Mouse (Mus musculus) megakaryocyte-erythroid progenitor cell, adult 5-6 weeks (primary cell): ENCODE measurements around the gene Gm5741. TPM values are rescaled to one million over a fixed set of nuclear protein-coding genes. Genes with fewer than 3 reads are reported as not detected.
"Not testable (repeated sequence)": the region's sequence is repeated elsewhere in the genome, so short reads cannot be mapped to it uniquely, and the experiment has no call there.

Experiments
- ATAC-seq: replicated peaks from 2 replicates; pipeline ENCODE4 v1.8.0; 2016; ENCODE audit warnings: mild to moderate bottlenecking, inconsistent platforms; ENCODE audit not compliant: severe bottlenecking, poor library complexity, low FRiP score, low TSS enrichment
- total RNA-seq, 2 experiments: library from RNA; stranded (forward) in 1 of 2; stranded (reverse) in 1 of 2; fragments of 200-1000, 215-1000 nt in 1 of 2; fragments of >200 nt in 1 of 2; fragmentation: Nextera tagmentation in 1 of 2; gene quantifications; 2 replicates each; pipeline ENCODE4 v1.2.3; 2014 to 2017

Gene Gm5741
- not detected in 2 replicates for total RNA-seq (2014; fragmentation: Nextera tagmentation)
- total RNA-seq (2017), result not detected in 2 replicates

DNA sequence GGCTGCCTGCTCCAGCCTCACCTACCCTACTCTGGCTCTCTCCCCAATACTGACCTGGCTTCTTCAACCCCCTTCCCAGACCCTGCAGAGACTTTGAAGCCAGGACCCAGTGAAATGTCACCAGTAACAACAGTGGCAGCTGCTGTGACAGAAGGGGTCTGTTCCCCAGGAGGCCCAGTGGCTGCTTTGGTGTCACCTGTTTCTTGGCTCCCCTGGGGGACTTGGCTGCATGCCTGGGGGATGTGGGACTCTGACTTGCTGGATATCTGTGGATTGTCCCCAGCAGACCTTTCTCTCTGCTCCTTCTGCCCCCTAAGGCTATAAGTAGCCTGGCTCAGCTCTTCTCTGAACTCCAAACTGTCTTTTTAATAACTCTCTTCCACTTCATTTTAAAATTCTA lies at the start of gene Gm5741:
Gm5741 (minus strand) TSS at position 1 of the 400 bp plus-strand sequence.
- no peak for ATAC-seq

DNA sequence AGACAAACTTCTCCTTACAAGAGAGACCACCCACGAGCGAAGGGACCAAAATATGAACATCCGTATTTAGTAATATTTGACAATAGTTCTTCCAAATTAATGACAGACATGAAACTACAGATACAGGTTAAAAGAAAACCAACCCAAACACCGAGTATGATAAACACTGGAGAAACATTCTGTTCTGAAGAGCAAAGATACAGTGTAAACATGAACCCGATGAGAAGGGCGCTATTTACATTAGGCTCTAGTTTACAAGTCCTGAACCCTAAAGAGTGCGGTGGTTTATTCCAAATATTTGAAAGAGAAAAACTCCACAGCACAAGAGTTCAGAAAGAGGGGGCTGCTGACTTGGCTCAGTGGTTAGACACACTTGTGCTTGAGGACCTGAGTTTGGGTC lies 49.2 kb upstream of the Gm5741 start:
- no peak for ATAC-seq

DNA sequence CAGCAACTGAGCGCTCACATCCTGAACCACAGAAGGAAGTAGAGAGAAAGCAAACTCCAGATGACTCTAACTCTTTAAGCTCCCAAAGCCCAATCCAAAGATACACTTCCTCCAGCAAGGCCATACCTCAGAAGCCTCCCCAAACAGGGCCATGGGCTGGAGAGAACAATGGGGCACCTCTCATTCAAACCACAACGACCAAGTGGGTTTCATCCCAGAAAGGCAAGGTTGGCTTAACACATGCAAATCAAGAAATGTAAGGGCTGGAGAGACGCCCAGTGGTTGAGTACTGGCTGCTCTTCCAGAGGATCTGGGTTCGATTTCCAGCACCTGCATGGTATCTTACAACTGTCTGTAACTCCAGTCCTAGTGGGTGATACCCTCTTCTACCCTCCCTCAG lies 47.7 kb upstream of the Gm5741 start:
- ATAC-seq, result no peak

DNA sequence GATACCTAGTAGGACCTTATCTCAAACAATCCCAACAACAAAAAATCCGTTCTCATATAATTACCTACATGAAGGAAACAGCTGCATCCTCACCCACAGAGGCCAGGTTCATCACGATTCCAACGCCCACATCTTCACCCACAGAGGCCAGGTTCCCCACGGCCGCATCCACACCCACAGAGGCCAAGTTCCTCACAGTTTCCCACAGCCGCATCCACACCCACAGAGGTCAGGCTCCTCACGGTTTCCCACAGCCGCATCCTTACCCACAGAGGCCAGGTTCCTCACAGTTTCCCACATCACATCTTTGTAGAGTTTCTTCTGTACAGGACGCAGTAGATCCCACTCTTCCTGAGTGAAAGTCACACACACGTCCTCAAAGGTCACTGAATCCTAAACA lies 45.5 kb upstream of the Gm5741 start:
- ATAC-seq, result no peak

DNA sequence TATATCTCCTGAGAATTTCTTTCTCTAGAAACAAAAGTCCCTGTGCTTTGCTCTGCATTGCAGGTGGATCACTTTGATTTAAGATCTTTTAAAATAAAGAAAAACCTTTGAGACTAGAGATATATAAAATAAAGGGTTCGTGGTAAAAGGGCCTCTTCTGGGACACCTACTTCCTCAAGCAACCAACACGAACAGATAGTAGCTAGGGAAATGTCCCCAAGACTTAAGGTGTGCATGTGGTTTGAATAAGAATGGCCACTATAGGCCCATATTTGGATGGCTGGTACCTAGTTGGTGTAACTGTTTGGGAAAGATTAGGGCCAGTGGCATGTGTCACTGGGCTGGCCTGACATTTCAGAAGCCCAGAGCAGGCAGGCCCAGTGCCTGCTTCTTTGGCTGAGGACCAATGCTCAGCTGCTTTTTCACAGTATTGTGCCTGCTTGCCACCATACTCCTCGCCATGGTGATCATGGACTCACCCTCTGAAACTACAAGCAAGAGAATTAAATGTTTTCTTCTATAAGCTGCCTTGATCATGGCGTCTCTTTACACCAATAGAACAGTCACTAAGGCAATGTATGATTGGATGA lies 32.4 kb upstream of the Gm5741 start:
- ATAC-seq, result 0 out of 2 replicates have a peak, but pooled peaks have one; percentile 22

DNA sequence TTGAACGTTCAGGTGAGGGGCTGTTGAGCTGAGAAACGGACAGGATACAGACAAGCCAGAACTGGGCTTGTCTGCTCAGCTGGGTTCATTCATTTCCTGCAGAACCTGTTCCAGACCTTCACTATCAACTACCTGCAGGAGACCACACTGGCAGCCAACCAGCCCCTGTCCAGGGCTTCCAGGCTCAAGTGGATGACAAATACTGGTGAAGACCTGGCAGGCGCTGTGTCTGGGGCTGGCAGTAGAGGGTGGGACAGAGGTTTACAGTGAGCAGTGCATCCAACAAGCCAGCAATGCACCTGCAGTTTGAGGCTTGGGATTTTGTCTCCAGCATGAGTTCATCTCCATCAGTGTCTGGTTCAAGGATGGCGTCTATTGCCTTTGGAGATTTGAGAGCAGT lies 29.1 kb upstream of the Gm5741 start:
- no peak for ATAC-seq

DNA sequence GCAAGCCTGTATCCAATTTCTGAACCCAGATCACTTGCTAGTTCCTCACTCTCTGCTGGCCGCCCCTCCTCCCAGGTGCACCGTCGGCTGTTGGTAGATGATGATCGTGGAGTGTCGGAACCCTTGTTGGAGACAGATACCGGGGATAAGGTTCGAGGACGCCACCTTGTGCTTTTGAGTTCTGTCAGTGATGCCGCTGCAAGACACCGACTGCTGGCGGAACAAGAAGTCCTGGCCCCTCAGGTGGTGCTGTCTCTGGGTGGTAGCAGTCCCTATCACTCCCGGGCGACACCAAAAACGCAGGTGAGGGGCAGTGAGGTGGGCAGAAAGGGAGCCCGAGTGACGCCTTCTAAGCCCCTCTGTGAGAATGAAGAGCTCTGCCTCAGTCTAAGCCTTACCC lies 28.4 kb upstream of the Gm5741 start:
- no peak for ATAC-seq

DNA sequence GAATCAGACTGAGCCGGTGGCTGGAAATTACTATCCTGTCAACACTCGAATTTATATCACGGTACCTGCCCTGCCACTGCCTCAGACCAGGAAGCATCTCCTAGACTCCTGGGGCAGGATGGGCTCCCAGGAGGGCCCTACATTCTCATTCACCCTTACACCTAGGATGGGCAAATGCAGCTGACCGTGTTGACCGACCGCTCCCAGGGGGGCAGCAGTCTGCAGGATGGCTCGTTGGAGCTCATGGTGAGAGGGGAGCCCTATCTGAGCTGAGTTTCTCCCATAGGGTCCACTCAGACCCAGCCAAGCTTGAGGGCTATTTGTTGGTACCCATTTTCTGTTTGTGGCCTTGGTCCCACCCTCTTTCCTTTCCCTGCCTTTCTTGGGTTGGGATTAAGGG lies 27.8 kb upstream of the Gm5741 start:
- ATAC-seq, result no peak

DNA sequence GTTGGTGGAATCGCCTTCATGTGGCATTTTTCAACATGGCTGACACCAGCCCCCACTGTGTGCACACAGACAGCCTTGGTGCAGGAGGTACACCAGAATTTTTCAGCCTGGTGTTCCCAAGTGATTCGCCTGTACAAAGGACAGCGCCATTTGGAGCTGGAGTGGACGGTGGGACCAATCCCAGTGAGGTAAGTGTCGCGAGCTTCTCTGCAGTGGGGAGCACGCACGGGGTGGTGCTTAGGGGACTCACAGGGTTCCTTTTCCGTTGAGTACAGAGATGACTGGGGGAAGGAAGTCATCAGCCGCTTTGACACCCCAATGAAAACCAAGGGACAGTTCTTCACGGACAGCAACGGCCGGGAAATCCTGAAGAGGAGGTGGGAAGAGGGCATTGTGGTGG lies 27.3 kb upstream of the Gm5741 start:
- no peak for ATAC-seq

DNA sequence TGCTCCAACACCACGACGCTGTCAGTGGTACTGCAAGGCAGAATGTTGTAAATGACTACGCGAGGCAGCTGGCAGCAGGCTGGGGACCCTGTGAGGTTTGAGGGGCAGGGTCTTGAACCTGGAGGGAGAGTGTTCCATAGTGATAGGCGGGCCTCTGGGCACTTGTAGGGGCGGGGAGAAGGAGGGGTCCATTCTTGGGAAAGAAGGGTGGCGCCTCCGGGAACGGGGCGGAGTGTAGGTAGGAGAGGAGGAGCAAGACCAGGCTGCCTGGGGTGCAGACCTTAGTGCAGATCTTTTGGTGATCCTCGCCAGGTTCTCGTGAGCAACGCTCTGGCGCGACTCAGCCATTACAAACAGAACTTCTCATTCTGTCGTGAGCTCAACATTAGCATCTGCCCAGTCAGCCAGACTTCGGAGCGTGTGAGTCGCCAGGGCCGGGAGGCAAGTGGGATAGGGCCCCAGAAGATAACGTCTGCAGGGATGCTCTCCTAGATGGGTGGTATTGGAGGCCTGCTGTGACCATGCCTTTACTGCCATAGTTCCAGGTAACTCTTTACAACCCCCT lies 23.8 kb upstream of the Gm5741 start:
- no peak for ATAC-seq

DNA sequence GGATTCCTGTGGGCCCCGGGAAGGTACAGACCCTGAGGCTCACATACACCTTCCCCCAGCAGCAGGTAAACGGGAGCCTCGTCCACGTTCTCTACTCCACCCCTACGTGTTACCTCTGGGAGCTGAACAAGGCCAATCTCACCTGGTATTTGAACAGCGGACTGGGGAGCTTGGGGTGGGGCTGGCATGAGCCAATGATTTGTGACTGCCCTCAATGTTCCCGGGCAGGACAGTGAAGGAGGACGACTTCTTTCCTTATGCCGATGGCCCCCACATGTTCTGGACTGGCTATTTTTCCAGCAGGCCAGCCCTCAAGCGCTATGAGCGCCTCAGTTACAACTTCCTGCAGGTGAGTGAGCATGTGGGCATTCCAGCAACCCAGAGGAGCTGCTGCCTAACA lies 23.1 kb upstream of the Gm5741 start:
- no peak for ATAC-seq

DNA sequence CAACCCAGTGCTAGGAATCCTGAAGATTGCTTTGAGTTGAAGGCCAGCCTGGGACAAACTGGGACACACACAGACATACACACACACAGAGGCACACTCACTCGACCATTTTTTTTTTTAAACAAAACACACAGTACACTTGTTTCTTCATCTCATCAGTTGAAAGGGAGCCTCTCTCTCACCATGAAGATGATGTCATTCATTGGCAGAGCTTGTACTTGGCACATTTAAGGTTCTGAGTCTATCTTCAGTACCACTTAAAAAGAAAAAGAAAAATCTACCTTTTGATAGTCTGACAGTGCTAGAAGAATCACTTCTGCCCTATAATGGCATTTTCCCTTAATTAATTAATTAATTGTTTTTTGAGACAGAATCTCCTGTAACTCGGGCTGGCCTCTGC lies 21.0 kb upstream of the Gm5741 start:
- ATAC-seq, result no peak

DNA sequence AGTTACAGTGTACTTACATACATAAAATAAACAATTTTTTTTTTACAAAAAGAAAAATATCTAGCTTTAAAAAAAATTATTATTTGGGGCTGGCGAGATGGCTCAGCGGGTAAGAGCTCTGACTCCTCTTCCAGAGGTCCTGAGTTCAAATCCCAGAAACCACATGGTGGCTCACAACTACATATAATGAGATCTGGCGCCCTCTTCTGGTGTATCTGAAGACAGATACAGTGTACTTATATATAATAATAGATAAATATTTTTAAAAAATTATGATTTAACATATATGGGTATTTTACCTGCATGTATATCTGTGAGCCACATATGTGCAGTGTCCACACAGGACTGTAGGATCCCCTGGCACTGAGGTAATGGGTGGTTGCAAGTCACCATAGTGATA lies 18.5 kb upstream of the Gm5741 start:
- ATAC-seq, result no peak

DNA sequence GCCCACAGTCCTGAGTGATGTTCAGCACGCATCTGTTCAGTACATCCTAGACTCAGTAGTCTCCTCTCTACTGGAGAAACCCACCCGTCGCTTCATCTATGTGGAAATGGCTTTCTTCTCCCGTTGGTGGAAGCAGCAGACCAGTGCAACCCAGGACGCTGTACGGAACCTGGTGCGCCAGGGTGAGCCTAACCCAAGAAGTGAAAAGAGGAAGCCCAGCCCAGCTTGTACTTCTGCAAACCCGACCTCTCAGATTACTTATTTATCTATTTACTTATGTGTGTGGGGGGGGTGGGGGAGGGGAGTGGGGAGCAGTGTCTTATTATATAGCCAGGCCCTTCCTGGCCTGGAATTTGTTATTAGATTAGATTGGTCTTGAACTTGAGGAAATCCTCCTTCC lies 16.9 kb upstream of the Gm5741 start:
- ATAC-seq, result no peak

DNA sequence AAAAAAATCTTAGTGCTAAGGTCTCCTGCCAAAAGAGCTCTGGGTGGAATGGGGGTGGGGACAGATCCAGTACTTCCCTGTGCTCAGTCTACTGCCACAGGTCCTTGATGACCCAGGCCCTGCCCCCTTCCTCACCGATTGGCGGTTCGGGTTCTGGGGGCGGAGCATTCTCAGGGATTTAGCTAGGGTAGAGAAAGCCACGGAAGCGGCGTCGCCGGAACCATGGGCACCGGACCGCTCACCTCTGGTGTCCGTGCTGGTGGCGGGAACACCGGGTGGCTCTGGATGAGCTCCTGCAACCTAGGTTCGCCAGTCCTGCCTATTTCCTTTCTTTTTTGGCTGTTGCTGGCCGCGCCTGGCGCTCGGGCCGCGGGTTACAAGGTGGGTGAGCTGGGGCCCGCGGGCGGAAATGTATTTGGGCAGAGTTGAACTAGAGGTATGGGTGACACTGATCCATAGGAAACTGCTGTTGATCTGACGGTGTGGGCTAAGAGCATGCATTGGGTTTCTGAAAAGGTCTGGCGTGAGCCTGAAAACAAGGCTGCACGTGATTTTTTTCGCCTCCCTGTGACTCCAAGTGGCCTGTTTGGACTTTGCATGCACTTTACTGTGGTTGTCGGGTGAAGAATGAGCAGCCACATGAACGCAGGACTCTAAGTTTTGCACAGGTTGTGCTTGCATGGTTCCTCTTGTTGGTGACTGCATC lies 15.5 kb upstream of the Gm5741 start, which contains the start of gene Man2b1:
Man2b1 (plus strand) TSS at position 163 of the 706 bp plus-strand sequence.
- peak; percentile 81 for ATAC-seq

DNA sequence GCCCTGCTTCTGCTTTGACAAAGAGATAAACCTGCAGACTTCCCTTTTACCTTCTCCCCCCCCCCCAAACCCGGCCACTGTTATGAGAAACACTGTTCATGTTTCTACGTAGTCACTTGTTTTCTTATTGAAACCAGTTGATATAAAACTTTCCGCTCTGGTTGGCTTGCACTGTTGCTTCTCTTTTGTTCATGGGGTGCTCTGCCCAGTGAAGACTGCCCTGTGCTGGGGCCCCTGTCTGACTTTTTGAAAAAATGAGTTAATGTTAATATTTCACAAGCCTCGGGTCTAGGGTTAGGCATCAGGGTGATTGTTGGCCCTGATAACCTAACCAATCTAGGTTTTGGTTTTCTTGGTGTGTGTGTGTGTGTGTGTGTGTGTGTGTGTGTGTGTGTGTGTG lies 14.4 kb upstream of the Gm5741 start:
- ATAC-seq, result not testable (repeated sequence)

DNA sequence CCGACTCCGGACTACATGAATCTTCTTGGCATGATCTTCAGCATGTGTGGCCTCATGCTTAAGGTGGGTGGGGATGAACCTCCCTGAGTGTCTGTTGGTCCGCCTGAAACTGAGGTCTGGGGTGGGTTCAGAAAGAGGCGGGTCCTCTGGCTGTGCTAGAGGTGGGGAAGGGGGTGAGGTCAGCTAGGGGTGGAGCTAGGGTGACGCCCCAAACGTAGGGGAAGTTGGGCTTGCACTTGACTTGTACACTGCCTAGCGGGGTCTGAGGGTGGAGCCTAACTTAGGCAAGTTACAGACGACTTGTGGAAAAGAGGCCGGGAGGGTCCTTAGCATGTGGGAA lies 13.4 kb upstream of the Gm5741 start, which contains the start of gene Wdr83:
Wdr83 (minus strand) TSS at position 91 of the 340 bp plus-strand sequence.
- ATAC-seq, result peak; percentile 59

DNA sequence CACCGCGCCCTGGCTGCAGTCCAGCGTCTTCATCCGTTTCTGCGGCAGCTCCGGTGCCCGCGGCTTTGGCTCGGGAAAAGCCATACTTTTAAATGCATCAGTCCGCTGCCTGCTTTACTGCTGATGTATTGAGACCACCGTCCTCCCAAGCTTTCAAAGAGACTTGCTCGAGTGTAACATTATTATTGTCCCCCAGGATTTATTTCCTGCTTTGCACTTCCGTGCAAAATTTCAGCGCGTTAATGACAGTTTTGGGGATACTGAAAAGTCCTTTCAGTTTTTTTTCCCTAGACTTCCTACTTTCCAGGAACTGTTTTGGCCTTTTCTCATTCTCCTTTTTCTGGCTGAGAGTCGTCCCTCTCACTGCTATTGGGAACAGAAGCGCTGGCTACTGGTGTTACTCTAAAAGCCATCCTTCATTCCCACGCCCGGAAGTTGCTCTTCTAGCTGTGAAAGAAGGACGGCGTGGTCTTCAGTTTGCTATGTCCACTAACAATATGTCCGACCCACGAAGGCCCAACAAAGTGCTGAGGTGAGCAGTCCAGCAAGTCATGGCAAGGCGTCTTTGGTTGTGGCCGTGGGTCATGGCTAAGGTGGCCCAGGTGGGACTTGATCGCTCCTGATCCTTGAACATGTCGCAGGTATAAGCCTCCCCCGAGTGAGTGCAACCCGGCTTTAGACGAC lies 12.9 kb upstream of the Gm5741 start, which contains the start of gene Wdr83os:
Wdr83os (plus strand) TSS at position 209 of the 684 bp plus-strand sequence.
- peak; percentile 6; the same call in 1 of the 2 replicates for ATAC-seq

DNA sequence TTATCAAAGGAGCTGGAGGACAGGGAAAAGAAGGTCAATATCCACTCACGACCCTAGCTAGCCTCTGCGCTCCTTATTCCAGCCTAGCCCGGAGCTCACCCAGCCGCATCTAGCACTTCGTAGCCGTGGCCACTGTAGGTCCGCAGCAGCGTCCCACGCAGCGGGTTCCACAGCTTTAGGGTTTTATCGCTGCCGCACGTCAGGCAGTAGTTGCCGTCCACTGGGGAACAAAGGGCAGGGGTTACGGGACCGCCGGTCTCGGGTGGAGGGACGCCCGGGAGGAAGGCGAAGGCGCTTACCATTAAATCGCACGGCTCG lies 12.4 kb upstream of the Gm5741 start:
- no peak for ATAC-seq

DNA sequence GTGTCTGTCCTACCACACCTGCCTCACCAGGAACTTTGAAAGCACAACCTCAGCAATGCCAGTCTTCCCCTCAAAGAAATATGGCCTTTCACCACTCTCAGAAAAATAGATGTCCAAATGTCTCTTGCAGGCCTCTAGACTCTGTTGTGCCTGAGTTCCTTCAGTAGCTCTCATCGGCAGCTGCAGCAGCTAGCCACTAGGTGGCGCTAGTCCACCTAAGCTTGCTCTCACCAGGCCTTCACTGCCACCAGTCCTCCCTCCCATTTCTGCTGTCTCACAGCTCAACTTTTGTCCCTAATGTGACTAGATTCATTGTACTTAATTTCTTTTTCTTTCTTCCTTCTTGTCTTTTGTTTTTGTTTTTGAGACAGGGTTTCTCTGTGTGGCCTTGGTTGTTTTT lies 9.2 kb upstream of the Gm5741 start:
- 0 out of 2 replicates have a peak, but pooled peaks have one; percentile 42 for ATAC-seq
